In the genomic region with DNA sequence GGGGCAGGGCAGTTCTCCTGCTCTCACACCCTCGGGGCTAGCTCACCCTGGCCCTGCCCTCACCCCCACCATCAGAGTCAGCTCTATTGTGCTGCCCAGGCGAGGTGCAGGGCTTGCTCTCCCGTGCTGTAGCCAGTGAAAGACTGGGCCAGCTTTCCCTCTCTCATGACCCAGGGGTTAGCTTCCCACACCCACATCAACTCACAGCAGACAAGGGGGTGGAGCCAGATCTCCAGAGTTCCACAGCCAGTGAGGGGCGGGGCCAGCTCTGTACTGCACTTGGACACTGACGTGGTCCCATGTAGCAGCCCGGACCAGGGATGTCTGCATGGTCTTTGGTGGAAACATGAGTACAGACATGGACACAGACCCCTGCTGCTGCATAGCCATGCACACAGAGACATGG, we compare ENCODE assay signal across 8 mouse cellular contexts. TPM values are rescaled to one million over a fixed set of nuclear protein-coding genes. Genes with fewer than 3 reads are reported as not detected.
A peak's percentile ranks its signal among the peaks of the same experiment; 100 is the strongest.
DNase-seq lines count a peak whose midpoint lies in the region; ATAC-seq lines count a peak whose summit lies in the region.

No protein-coding gene starts in this region.

- H3K27me3 ChIP-seq in intestine, embryonic 15.5 days (replicated peaks) = no peaks in the 10 kb centered on the region

- H3K4me2 ChIP-seq in intestine, embryonic 15.5 days (replicated peaks) = 0 out of 2 replicates have a peak overlapping the region, but pooled peaks have one; percentile 17

- no peak overlapping the region; the same call in 1 of the 2 replicates for H3K27ac ChIP-seq in intestine, embryonic 15.5 days

- peaks cover 12% of the 10 kb centered on the region for H3K4me1 ChIP-seq in intestine, embryonic 15.5 days (replicated peaks)

- ATAC-seq in erythroblast, adult 5-6 weeks (replicated peaks; ENCODE audit: low FRiP score, poor library complexity, severe bottlenecking) = peak; percentile 49; the same call in 1 of the 2 replicates
- peak; percentile 80 for ATAC-seq in intestine, embryonic 15.5 days

- H3K36me3 ChIP-seq in intestine, embryonic 15.5 days = no peaks in the 10 kb centered on the region

- H3K9me3 ChIP-seq in intestine, embryonic 15.5 days = no peaks in the 10 kb centered on the region

- no peak overlapping the region for H3K9ac ChIP-seq in intestine, embryonic 15.5 days

- H3K4me3 ChIP-seq in intestine, embryonic 15.5 days (replicated peaks) = no peak overlapping the region

- peak; percentile 36 for DNase-seq in adrenal gland, postnatal 10 days
- DNase-seq in adrenal gland, postnatal 4 days (ENCODE audit: low spot score in 2 of 2) = no peak
- DNase-seq in lung, adult 18-20 months = peak; percentile 49 to 64
- DNase-seq in urinary bladder, postnatal 14 days (ENCODE audit: low spot score) = peak; percentile 69
- no peak for DNase-seq in layer of hippocampus, adult 9-10 months (ENCODE audit: low spot score)
- no peak for DNase-seq in adrenal gland, adult 18-20 months (ENCODE audit: low spot score in 2 of 2)

- WGBS in intestine, embryonic 15.5 days = 17% methylated on average over 6 of the region's 6 CpGs

RNA-seq across cellular contexts. Expression of gene Nfe2l3, which starts 33.4 kb away (rescaled TPM):
- total RNA-seq in adrenal gland, postnatal 10 days (2021) = 1 to 10 TPM in 1 of 2 experiments, under 1 TPM in 1; 0.75 to 1.1 TPM
- total RNA-seq in adrenal gland, postnatal 4 days (2021) = 1 to 10 TPM in 1 of 2 experiments, under 1 TPM in 1; 0.96 to 2.1 TPM
- 0.42 TPM in 1 of 2 replicates, not detected in the other for total RNA-seq in erythroblast, adult 5-6 weeks (2015; ENCODE audit: low replicate concordance)
- total RNA-seq in erythroblast, adult 5-6 weeks (2017; ENCODE audit: low replicate concordance) = not detected in 2 replicates
- polyA plus RNA-seq in intestine, embryonic 15.5 days (2015; fragmentation: Nextera tagmentation; extraction: Ambion mirVana) = 1.9 TPM in 2 replicates
- total RNA-seq in adrenal gland, adult 18-20 months (2021) = under 1 TPM in 1 of 2 experiments, not detected in 1; 0.13 TPM

Comparison
In these comparisons a context has a peak if more than half of its experiments do, and no peak if none do; other contexts are left out.
1. DNase-seq: peak in adrenal gland, postnatal 10 days (single experiment), lung, adult 18-20 months (2 of 2) and urinary bladder, postnatal 14 days (single experiment); none in adrenal gland, postnatal 4 days (0 of 2), layer of hippocampus, adult 9-10 months (single experiment) and adrenal gland, adult 18-20 months (0 of 2).